In genomic region chr5:81519497-81520382, GRCm38 (mm10) we compare ENCODE assay signal across 8 mouse cellular contexts.
DNase-seq lines count a peak whose midpoint lies in the region; ATAC-seq and TF ChIP-seq lines count a peak whose summit lies in the region.

No protein-coding gene starts in this region.

- no peaks in the 10 kb centered on the region for H3K27me3 ChIP-seq in limb, embryonic 14.5 days (ENCODE audit: control insufficient read depth, insufficient read depth, low read length)
- no peaks in the 10 kb centered on the region for H3K27me3 ChIP-seq in neural tube, embryonic 14.5 days (ENCODE audit: control insufficient read depth, insufficient read depth, low read length)

- H3K9ac ChIP-seq in limb, embryonic 14.5 days (ENCODE audit: low read depth, low read length, severe bottlenecking), result no peak overlapping the region
- H3K9ac ChIP-seq in neural tube, embryonic 14.5 days (replicated peaks; ENCODE audit: low read depth, low read length), result no peak overlapping the region

- ATAC-seq in limb, embryonic 14.5 days (ENCODE audit: low FRiP score, low read depth), result peak; percentile 80
- peak; percentile 75 for ATAC-seq in neural tube, embryonic 14.5 days (ENCODE audit: low read depth)
- no peak for ATAC-seq in granulocyte monocyte progenitor cell, adult 5-6 weeks (replicated peaks; ENCODE audit: poor library complexity, severe bottlenecking)

- peak; percentile 5 to 56 for DNase-seq in adrenal gland, adult (ENCODE audit: inconsistent age in 2 of 2, low spot score in 1 of 2)
- DNase-seq in adrenal gland, adult 18-20 months (ENCODE audit: low spot score in 2 of 2), result no peak
- peak; percentile 31 for DNase-seq in cerebellum, adult 9-11 months
- peak; percentile 64 to 65 for DNase-seq in heart, adult 18-20 months
- peak; percentile 7 for DNase-seq in kidney, adult 18-20 months
- peak; percentile 85 for DNase-seq in limb, embryonic 14.5 days (ENCODE audit: low spot score)

- H3K27ac ChIP-seq in limb, embryonic 14.5 days (replicated peaks; ENCODE audit: low read depth, low read length), result no peak overlapping the region
- H3K27ac ChIP-seq in neural tube, embryonic 14.5 days (ENCODE audit: low read depth, low read length), result no peak overlapping the region

- H3K4me1 ChIP-seq in limb, embryonic 14.5 days (ENCODE audit: control insufficient read depth, insufficient read depth, low read length), result peaks cover 8% of the 10 kb centered on the region
- H3K4me1 ChIP-seq in neural tube, embryonic 14.5 days (ENCODE audit: control insufficient read depth, insufficient read depth, low read length), result peaks cover 4% of the 10 kb centered on the region; the same call in 1 of the 2 replicates

- no peak overlapping the region; the same call in 1 of the 2 replicates for H3K4me2 ChIP-seq in limb, embryonic 14.5 days (replicated peaks; ENCODE audit: low read depth, low read length, severe bottlenecking)
- H3K4me2 ChIP-seq in neural tube, embryonic 14.5 days (ENCODE audit: low read depth, low read length), result peak overlapping the region; percentile 8; the same call in 1 of the 2 replicates

- H3K4me3 ChIP-seq in limb, embryonic 14.5 days (replicated peaks; ENCODE audit: low read length), result no peak overlapping the region
- no peak overlapping the region for H3K4me3 ChIP-seq in neural tube, embryonic 14.5 days (ENCODE audit: low read depth, low read length)

- 30% methylated on average over 11 of the region's 11 CpGs for WGBS in limb, embryonic 14.5 days
- WGBS in neural tube, embryonic 14.5 days, result 23% methylated on average over 11 of the region's 11 CpGs

- H3K9me3 ChIP-seq in limb, embryonic 14.5 days (ENCODE audit: control insufficient read depth, low read length), result no peaks in the 10 kb centered on the region
- H3K9me3 ChIP-seq in neural tube, embryonic 14.5 days (ENCODE audit: control insufficient read depth, low read length), result no peaks in the 10 kb centered on the region

- no peak for TF ChIP-seq POLR2A in limb, embryonic 14.5 days (IDR thresholded peaks at IDR 0.05; ENCODE audit: borderline replicate concordance, extremely low read depth, insufficient read depth, insufficient read length)

- H3K36me3 ChIP-seq in limb, embryonic 14.5 days (ENCODE audit: control insufficient read depth, insufficient read depth, low read length), result no peaks in the 10 kb centered on the region
- H3K36me3 ChIP-seq in neural tube, embryonic 14.5 days (ENCODE audit: control insufficient read depth, insufficient read depth, low read length), result no peaks in the 10 kb centered on the region

Comparison
In these comparisons a context has a peak if more than half of its experiments do, and no peak if none do; other contexts are left out.
1. DNase-seq: peak in adrenal gland, adult (2 of 2), cerebellum, adult 9-11 months (single experiment), heart, adult 18-20 months (2 of 2), kidney, adult 18-20 months (single experiment) and limb, embryonic 14.5 days (single experiment); none in adrenal gland, adult 18-20 months (0 of 2).